Comparison of ENCODE assay signal across 15 mouse cellular contexts in the genomic region with DNA sequence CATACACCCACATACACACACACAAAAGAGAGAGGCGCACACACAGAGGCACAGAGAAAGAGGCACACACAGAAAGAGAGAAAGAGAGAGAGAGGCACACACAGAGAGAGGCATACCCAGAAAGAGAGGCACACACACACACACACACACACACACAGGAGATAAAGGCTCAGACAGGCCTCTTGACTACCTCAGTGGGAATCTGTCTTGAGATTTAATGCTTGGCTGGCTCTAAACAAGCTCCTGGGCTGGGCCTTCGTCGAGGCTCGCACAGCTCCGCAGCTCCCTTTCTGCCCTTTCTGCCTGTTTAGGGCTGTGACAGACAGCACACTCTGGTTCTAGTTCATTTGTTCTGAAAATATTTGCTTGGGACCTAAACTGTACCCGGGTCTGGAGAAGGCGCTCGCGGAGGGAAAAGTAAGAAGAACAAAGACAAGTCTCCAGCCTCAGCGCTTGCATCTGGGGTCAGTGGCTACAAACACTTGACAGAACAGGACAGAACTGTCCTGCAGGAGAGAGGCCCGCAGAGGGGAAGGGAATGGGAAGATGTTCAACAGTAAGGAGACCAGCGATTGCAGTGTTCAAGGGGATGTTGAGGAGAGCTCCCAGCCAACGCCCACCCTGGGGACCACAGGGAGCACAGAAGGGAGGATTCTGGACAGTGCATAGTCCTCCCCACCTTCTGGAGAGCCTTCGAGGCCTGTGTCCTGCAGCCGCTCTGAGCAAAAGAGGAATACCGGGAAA. TPM values are rescaled to one million over a fixed set of nuclear protein-coding genes. Genes with fewer than 3 reads are reported as not detected.
DNase-seq lines count a peak whose midpoint lies in the region; ATAC-seq lines count a peak whose summit lies in the region.
"Had no signal": no experiment of that assay in that cellular context is flagged by ENCODE, and none has a peak within 500 bp of the region (broad histone marks: within the 10 kb centered on the region; RNA-seq: fewer than 3 reads in every experiment).

No protein-coding gene starts in this region.

- H3K9ac ChIP-seq in midbrain, embryonic 11.5 days (ENCODE audit: low read length): peak overlapping the region; percentile 41
- H3K9ac ChIP-seq in midbrain, embryonic 15.5 days: no peak overlapping the region
- H3K9ac ChIP-seq in forebrain, embryonic 12.5 days: peak overlapping the region; percentile 43; the same call in 1 of the 2 replicates

- no peaks in the 10 kb centered on the region for H3K9me3 ChIP-seq in midbrain, embryonic 11.5 days (ENCODE audit: control insufficient read depth, low read length)
- H3K9me3 ChIP-seq in midbrain, embryonic 15.5 days: no peaks in the 10 kb centered on the region
- H3K9me3 ChIP-seq in forebrain, embryonic 12.5 days: no peaks in the 10 kb centered on the region

- peak overlapping the region; percentile 87 for H3K27ac ChIP-seq in midbrain, embryonic 11.5 days (ENCODE audit: low read depth, low read length)
- H3K27ac ChIP-seq in midbrain, embryonic 15.5 days: no peak overlapping the region
- H3K27ac ChIP-seq in forebrain, embryonic 12.5 days: peak overlapping the region; percentile 92

- intact Hi-C loops in left cerebral cortex, postnatal 10 days (cut with DNase I): loop anchor here (5.0 to 10.0 kb wide), 2 partner anchors 116 to 564 kb away; no protein-coding TSS in a partner anchor

- peak; percentile 84 for ATAC-seq in midbrain, embryonic 11.5 days (ENCODE audit: low FRiP score)
- no peak for ATAC-seq in midbrain, embryonic 15.5 days (replicated peaks)
- ATAC-seq in forebrain, embryonic 12.5 days (ENCODE audit: low FRiP score): peak; percentile 87

- peak overlapping the region; percentile 17; the same call in 1 of the 2 replicates for H3K4me2 ChIP-seq in midbrain, embryonic 11.5 days
- no peak overlapping the region for H3K4me2 ChIP-seq in midbrain, embryonic 15.5 days
- peak overlapping the region; percentile 17; the same call in 1 of the 2 replicates for H3K4me2 ChIP-seq in forebrain, embryonic 12.5 days

- peak; percentile 91 for DNase-seq in midbrain, embryonic 11.5 days (ENCODE audit: low spot score, missing footprints)
- DNase-seq in kidney, postnatal 36 days: peak; percentile 29 to 38
- DNase-seq in spleen, postnatal 36 days (ENCODE audit: low spot score in 2 of 2): no peak
- no peak for DNase-seq in left cerebral cortex, postnatal 10 days (ENCODE audit: extremely low spot score in 1 of 2, low spot score in 2 of 2)
- no peak for DNase-seq in lung, postnatal 14 days
- DNase-seq: adrenal gland, postnatal 25 days; cerebellum, adult 8-10 months; gastrocnemius, postnatal 14 days; heart, postnatal 10 days; lung, adult 2 months; right cerebral cortex, adult 18-20 months; thymus, postnatal 25 days had no signal

- H3K4me1 ChIP-seq in midbrain, embryonic 11.5 days (ENCODE audit: control insufficient read depth, insufficient read depth, low read length): peaks cover 13% of the 10 kb centered on the region
- H3K4me1 ChIP-seq in midbrain, embryonic 15.5 days: no peaks in the 10 kb centered on the region
- peaks cover 16% of the 10 kb centered on the region for H3K4me1 ChIP-seq in forebrain, embryonic 12.5 days

- no peaks in the 10 kb centered on the region for H3K36me3 ChIP-seq in midbrain, embryonic 11.5 days (ENCODE audit: control insufficient read depth, insufficient read depth, low read length)
- H3K36me3 ChIP-seq in midbrain, embryonic 15.5 days (replicated peaks): no peaks in the 10 kb centered on the region
- no peaks in the 10 kb centered on the region for H3K36me3 ChIP-seq in forebrain, embryonic 12.5 days (replicated peaks)

- 22% methylated on average over 16 of the region's 16 CpGs for WGBS in midbrain, embryonic 11.5 days
- 19% methylated on average over 16 of the region's 16 CpGs for WGBS in midbrain, embryonic 15.5 days
- 16% methylated on average over 16 of the region's 16 CpGs for WGBS in forebrain, embryonic 12.5 days

- H3K27me3 ChIP-seq in midbrain, embryonic 11.5 days (ENCODE audit: control insufficient read depth, insufficient read depth, low read length): no peaks in the 10 kb centered on the region
- peaks cover 6% of the 10 kb centered on the region; the same call in 1 of the 2 replicates for H3K27me3 ChIP-seq in midbrain, embryonic 15.5 days (replicated peaks)
- peaks cover 8% of the 10 kb centered on the region for H3K27me3 ChIP-seq in forebrain, embryonic 12.5 days

- no peak overlapping the region for H3K4me3 ChIP-seq in midbrain, embryonic 11.5 days (ENCODE audit: low read depth, low read length)
- H3K4me3 ChIP-seq in midbrain, embryonic 15.5 days: no peak overlapping the region
- H3K4me3 ChIP-seq in forebrain, embryonic 12.5 days (replicated peaks): no peak overlapping the region
- H3K4me3 ChIP-seq: erythroblast, embryonic 14.5 days had no signal

RNA-seq across cellular contexts. Expression of gene Rab4a, which starts 14.5 kb away (rescaled TPM):
- 58.8 and 61.2 TPM in 2 replicates for polyA plus RNA-seq in midbrain, embryonic 11.5 days (2014; fragmentation: Nextera tagmentation; extraction: Ambion mirVana)
- 73.5 and 76.3 TPM in 2 replicates for polyA plus RNA-seq in midbrain, embryonic 15.5 days (2015; fragmentation: Nextera tagmentation; extraction: Ambion mirVana)
- 61.4 and 63.9 TPM in 2 replicates for polyA plus RNA-seq in forebrain, embryonic 12.5 days (2016; fragmentation: Nextera tagmentation; extraction: Ambion mirVana)
- 10 to 100 TPM; 61.3 to 63.1 TPM for total RNA-seq in left cerebral cortex, postnatal 10 days (2021)

Comparison
In these comparisons a context has a peak if more than half of its experiments do, and no peak if none do; other contexts are left out.
1. DNase-seq: peak in midbrain, embryonic 11.5 days (single experiment) and kidney, postnatal 36 days (2 of 2); none in spleen, postnatal 36 days (0 of 2), left cerebral cortex, postnatal 10 days (0 of 2) and lung, postnatal 14 days (single experiment).